Mouse (Mus musculus) adrenal gland, adult (tissue): ENCODE measurements around the gene Nckap5.
"Not testable (repeated sequence)": the region's sequence is repeated elsewhere in the genome, so short reads cannot be mapped to it uniquely, and the experiment has no call there.

ENCODE experiments used
- DNase-seq, 2 experiments: peaks; one replicate each; pipeline ENCODE4 v3.0.0; 2022 to 2023; ENCODE audit warnings: low spot score in 1 of 2; ENCODE audit not compliant: inconsistent age in 2 of 2

Gene Nckap5

GRCm38 (mm10) chr1:126094346-126094745, 736.3 kb downstream of the Nckap5 start:
- DNase-seq: peak; percentile 14 to 75

GRCm38 (mm10) chr1:126091979-126092378, 738.6 kb downstream of the Nckap5 start:
- not testable (repeated sequence) for DNase-seq

- DNase-seq: no peak
Measured at GRCm38 (mm10) chr1:126087181-126087580, 743.4 kb downstream of the Nckap5 start.

- no peak for DNase-seq
Measured at GRCm38 (mm10) chr1:126076312-126076711, 754.3 kb downstream of the Nckap5 start.

GRCm38 (mm10) chr1:126070861-126071260, 759.7 kb downstream of the Nckap5 start:
- DNase-seq: no peak

GRCm38 (mm10) chr1:126051491-126051890, 779.1 kb downstream of the Nckap5 start:
- no peak for DNase-seq

- DNase-seq: no peak
Measured at GRCm38 (mm10) chr1:126042886-126043285, 787.7 kb downstream of the Nckap5 start.

GRCm38 (mm10) chr1:126027536-126027935, 803.1 kb downstream of the Nckap5 start:
- no peak for DNase-seq

- DNase-seq: no peak
Measured at GRCm38 (mm10) chr1:126024518-126024917, 806.1 kb downstream of the Nckap5 start.

- no peak for DNase-seq
Measured at GRCm38 (mm10) chr1:126022959-126023358, 807.6 kb downstream of the Nckap5 start.

- not testable (repeated sequence) for DNase-seq
Measured at GRCm38 (mm10) chr1:126018654-126019053, 811.9 kb downstream of the Nckap5 start.

- no peak for DNase-seq
Measured at GRCm38 (mm10) chr1:126011661-126012091, 818.9 kb downstream of the Nckap5 start.

- no peak for DNase-seq
Measured at GRCm38 (mm10) chr1:126007571-126007970, 823.0 kb downstream of the Nckap5 start.

- no peak for DNase-seq
Measured at GRCm38 (mm10) chr1:126005672-126006071, 824.9 kb downstream of the Nckap5 start.

GRCm38 (mm10) chr1:125996540-125996939, 834.1 kb downstream of the Nckap5 start:
- no peak for DNase-seq

- peak in 1 of 2 experiments; percentile 44 for DNase-seq
Measured at GRCm38 (mm10) chr1:125987803-125988202, 842.8 kb downstream of the Nckap5 start.

- no peak for DNase-seq
Measured at GRCm38 (mm10) chr1:125984570-125984969, 846.0 kb downstream of the Nckap5 start.

GRCm38 (mm10) chr1:125974649-125975048, 856.0 kb downstream of the Nckap5 start:
- no peak for DNase-seq

- DNase-seq: no peak
Measured at GRCm38 (mm10) chr1:125971933-125972332, 858.7 kb downstream of the Nckap5 start.

- DNase-seq: no peak
Measured at GRCm38 (mm10) chr1:125967671-125968070, 862.9 kb downstream of the Nckap5 start.

GRCm38 (mm10) chr1:125951026-125951425, 879.6 kb downstream of the Nckap5 start:
- peak; percentile 20 to 73 for DNase-seq

GRCm38 (mm10) chr1:125949076-125949475, 881.5 kb downstream of the Nckap5 start:
- no peak for DNase-seq

GRCm38 (mm10) chr1:125945136-125945535, 885.5 kb downstream of the Nckap5 start:
- DNase-seq: no peak

- no peak for DNase-seq
Measured at GRCm38 (mm10) chr1:125943305-125943704, 887.3 kb downstream of the Nckap5 start.
